Mouse (Mus musculus): Measurements from ENCODE around the gene Prrt3. TPM values are rescaled to one million over a fixed set of nuclear protein-coding genes. Genes with fewer than 3 reads are reported as not detected.
A peak's percentile ranks its signal among the peaks of the same experiment; 100 is the strongest.

The Prrt3 gene
- not detected for total RNA-seq (2021)
- long read RNA-seq, experiment 1: 0 reads
- long read RNA-seq, experiment 2: 0 reads

GRCm38 (mm10) chr6:113501388-113502084, at the start of gene Prrt3:
Gene Prrt3 (minus strand): TSS chr6:113501931.
- no peak for DNase-seq
- intact Hi-C loops (cut with DNase I): no loop called here

GRCm38 (mm10) chr6:113543906-113544481, 42.3 kb upstream of the Prrt3 start:
- intact Hi-C loops (cut with DNase I): no loop called here
- DNase-seq: no peak

GRCm38 (mm10) chr6:113541610-113542009, 39.9 kb upstream of the Prrt3 start:
- no peak for DNase-seq
- intact Hi-C loops (cut with DNase I): no loop called here

- intact Hi-C loops (cut with DNase I): no loop called here
- DNase-seq: no peak
Measured at GRCm38 (mm10) chr6:113534886-113535285, 33.2 kb upstream of the Prrt3 start.

GRCm38 (mm10) chr6:113531840-113532404, 30.2 kb upstream of the Prrt3 start:
- no peak for DNase-seq
- intact Hi-C loops (cut with DNase I): no loop called here

GRCm38 (mm10) chr6:113530932-113531839, 29.5 kb upstream of the Prrt3 start, which contains the start of the genes Emc3 and Fancd2:
Gene Emc3 (minus strand): TSS chr6:113531652.
Gene Fancd2 (plus strand): TSS chr6:113531682.
- DNase-seq: peak; percentile 81 to 95
- intact Hi-C loops (cut with DNase I): no loop called here

- no peak for DNase-seq
- intact Hi-C loops (cut with DNase I): no loop called here
Measured at GRCm38 (mm10) chr6:113523420-113523819, 21.7 kb upstream of the Prrt3 start.

GRCm38 (mm10) chr6:113522310-113522709, 20.6 kb upstream of the Prrt3 start:
- intact Hi-C loops (cut with DNase I): no loop called here
- DNase-seq: no peak

- intact Hi-C loops (cut with DNase I): no loop called here
- no peak for DNase-seq
Measured at GRCm38 (mm10) chr6:113517434-113518080, 15.8 kb upstream of the Prrt3 start.

GRCm38 (mm10) chr6:113514600-113514999, 12.9 kb upstream of the Prrt3 start:
- no peak for DNase-seq
- intact Hi-C loops (cut with DNase I): no loop called here

GRCm38 (mm10) chr6:113513944-113514343, 12.2 kb upstream of the Prrt3 start:
- intact Hi-C loops (cut with DNase I): no loop called here
- DNase-seq: no peak

GRCm38 (mm10) chr6:113508947-113509280, 7.2 kb upstream of the Prrt3 start:
- DNase-seq: peak; percentile 31 to 35
- intact Hi-C loops (cut with DNase I): no loop called here

- intact Hi-C loops (cut with DNase I): no loop called here
- peak in 1 of 2 experiments; percentile 66 for DNase-seq
Measured at GRCm38 (mm10) chr6:113508272-113508946, 6.7 kb upstream of the Prrt3 start.

GRCm38 (mm10) chr6:113507130-113507529, 5.4 kb upstream of the Prrt3 start:
- intact Hi-C loops (cut with DNase I): no loop called here

GRCm38 (mm10) chr6:113505689-113506088, 4.0 kb upstream of the Prrt3 start:
- intact Hi-C loops (cut with DNase I): no loop called here
- DNase-seq: no peak

More at GRCm38 (mm10) chr6:113507130-113507529, 5.4 kb upstream of the Prrt3 start:
- no peak for DNase-seq

- DNase-seq: no peak
- intact Hi-C loops (cut with DNase I): no loop called here
Measured at GRCm38 (mm10) chr6:113502801-113503200, 1.1 kb upstream of the Prrt3 start.

GRCm38 (mm10) chr6:113499346-113499745, 2.4 kb downstream of the Prrt3 start:
- DNase-seq: no peak
- intact Hi-C loops (cut with DNase I): no loop called here

GRCm38 (mm10) chr6:113495071-113495675, 6.6 kb downstream of the Prrt3 start:
- intact Hi-C loops (cut with DNase I): no loop called here
- DNase-seq: no peak

- DNase-seq: peak; percentile 68 to 75
- intact Hi-C loops (cut with DNase I): no loop called here
Measured at GRCm38 (mm10) chr6:113494258-113494788, 7.4 kb downstream of the Prrt3 start.
